Mouse (Mus musculus) MEL (cell line): ENCODE measurements at regions not wholly inside any gene's neighbourhood (a gene's known extent, or its start where the extent isn't known, plus 50 kb on each side); places are given as distances from the start of the nearest gene placed in this dataset.

Source experiments
- DNase-seq: peaks from one replicate; pipeline ENCODE4 v3.0.0; 2011; ENCODE audit warnings: low read depth, low spot score
- H3K27ac ChIP-seq: 2 replicates; pipeline ENCODE4 v1.5.1; 2012; ENCODE audit warnings: low read depth, mild to moderate bottlenecking, control low read depth, low read length, moderate library complexity; ENCODE audit not compliant: control insufficient read depth
- H3K27me3 ChIP-seq, 2 experiments: fragments of 150-350 bp in 1 of 2; sonication (generic) in 1 of 2; 2 replicates each; pipeline ENCODE4 v1.6.1; 2012; ENCODE audit warnings: low read length in 2 of 2, mild to moderate bottlenecking in 2 of 2, improper control_type of control experiment in 1 of 2, moderate library complexity in 1 of 2; ENCODE audit not compliant: insufficient read depth in 2 of 2, control insufficient read depth in 1 of 2
- H3K36me3 ChIP-seq, 2 experiments: 2 replicates each; pipeline ENCODE4 v1.6.1; 2012 to 2014; ENCODE audit warnings: low read length in 2 of 2, improper control_type of control experiment in 1 of 2, inconsistent platforms in 1 of 2, mild to moderate bottlenecking in 1 of 2; ENCODE audit not compliant: insufficient read depth in 2 of 2, control insufficient read depth in 1 of 2
- H3K4me1 ChIP-seq, 2 experiments: fragments of 150-350 bp in 1 of 2; sonication (generic) in 1 of 2; 2 replicates each; pipeline ENCODE4 v1.6.1; 2012; ENCODE audit warnings: low read length in 2 of 2, improper control_type of control experiment in 1 of 2, mild to moderate bottlenecking in 1 of 2; ENCODE audit not compliant: insufficient read depth in 2 of 2, control insufficient read depth in 1 of 2
- H3K4me3 ChIP-seq, 2 experiments: fragments of 150-350 bp in 1 of 2; sonication (generic) in 1 of 2; 2 replicates each; pipeline ENCODE4 v1.5.1; 2012; ENCODE audit warnings: low read depth in 2 of 2, low read length in 2 of 2, mild to moderate bottlenecking in 2 of 2, moderate library complexity in 2 of 2, control low read depth in 1 of 2, improper control_type of control experiment in 1 of 2; ENCODE audit not compliant: control insufficient read depth in 1 of 2, insufficient read depth in 1 of 2
- H3K79me2 ChIP-seq: 2 replicates; pipeline ENCODE4 v1.6.1; 2012; ENCODE audit warnings: mild to moderate bottlenecking, low read length, moderate library complexity; ENCODE audit not compliant: control insufficient read depth, poor library complexity, insufficient read depth
- H3K9ac ChIP-seq: 2 replicates; pipeline ENCODE4 v1.6.1; 2012; ENCODE audit warnings: low read depth, mild to moderate bottlenecking, control low read depth, low read length, moderate library complexity; ENCODE audit not compliant: control insufficient read depth, poor library complexity, severe bottlenecking
- H3K9me3 ChIP-seq: fragments of 150-350 bp; sonication (generic); replicated peaks from 2 replicates; pipeline ENCODE4 v1.6.1; 2012; ENCODE audit warnings: mild to moderate bottlenecking, low read length, improper control_type of control experiment, moderate library complexity; ENCODE audit not compliant: insufficient read depth
- BHLHE40 ChIP-seq: IDR thresholded peaks from 2 replicates; pipeline ENCODE4 v1.6.1; 2012; ENCODE audit warnings: low read depth, mild to moderate bottlenecking, inconsistent platforms, low read length, improper control_type of control experiment, borderline replicate concordance
- CHD1 ChIP-seq: IDR thresholded peaks from 2 replicates; pipeline ENCODE4 v1.6.1; 2012; ENCODE audit warnings: low read depth, mild to moderate bottlenecking, inconsistent platforms, low read length, improper control_type of control experiment
- CHD2 ChIP-seq: IDR thresholded peaks from 2 replicates; pipeline ENCODE4 v1.6.1; 2011; ENCODE audit warnings: low read length, improper control_type of control experiment
- E2F4 ChIP-seq: IDR thresholded peaks from 2 replicates; pipeline ENCODE4 v1.6.1; 2011; ENCODE audit warnings: low read depth, low read length, improper control_type of control experiment, borderline replicate concordance
- EP300 ChIP-seq, 2 experiments: IDR thresholded peaks; 2 replicates each; pipeline ENCODE4 v1.6.1; 2011; ENCODE audit warnings: improper control_type of control experiment in 2 of 2, low read length in 2 of 2, low read depth in 1 of 2, mild to moderate bottlenecking in 1 of 2
- ETS1 ChIP-seq: IDR thresholded peaks from 2 replicates; pipeline ENCODE4 v1.6.1; 2012; ENCODE audit warnings: low read depth, mild to moderate bottlenecking, inconsistent platforms, low read length, improper control_type of control experiment, moderate library complexity
- GATA1 ChIP-seq: IDR thresholded peaks from 2 replicates; pipeline ENCODE4 v1.6.1; 2011; ENCODE audit warnings: low read depth, low read length, improper control_type of control experiment
- JUND ChIP-seq: IDR thresholded peaks from 2 replicates; pipeline ENCODE4 v1.6.1; 2011; ENCODE audit warnings: low read depth, mild to moderate bottlenecking, improper control_type of control experiment, low read length
- MAFK ChIP-seq: IDR thresholded peaks from 2 replicates; pipeline ENCODE4 v1.6.1; 2011; ENCODE audit warnings: low read depth, mild to moderate bottlenecking, low read length, improper control_type of control experiment, borderline replicate concordance
- MAZ ChIP-seq: IDR thresholded peaks from 2 replicates; pipeline ENCODE4 v1.6.1; 2012; ENCODE audit warnings: low read depth, mild to moderate bottlenecking, inconsistent platforms, low read length, improper control_type of control experiment
- MYB ChIP-seq: IDR thresholded peaks from 2 replicates; pipeline ENCODE4 v1.6.1; 2011; ENCODE audit warnings: mild to moderate bottlenecking, low read depth, low read length, improper control_type of control experiment
- NRF1 ChIP-seq: IDR thresholded peaks from 2 replicates; pipeline ENCODE4 v1.6.1; 2014; ENCODE audit warnings: low read depth, mild to moderate bottlenecking, inconsistent platforms, low read length, improper control_type of control experiment, moderate library complexity; ENCODE audit not compliant: poor library complexity, insufficient read depth, severe bottlenecking
- POLR2A ChIP-seq, 2 experiments: IDR thresholded peaks; 2 replicates each; pipeline ENCODE4 v1.6.1; 2011 to 2012; ENCODE audit warnings: low read length in 2 of 2, mild to moderate bottlenecking in 2 of 2, control low read depth in 1 of 2, improper control_type of control experiment in 1 of 2, low read depth in 1 of 2, moderate library complexity in 1 of 2; ENCODE audit not compliant: control insufficient read depth in 1 of 2, insufficient read depth in 1 of 2, poor library complexity in 1 of 2
- POLR2AphosphoS5 ChIP-seq: IDR thresholded peaks from 2 replicates; pipeline ENCODE4 v1.6.1; 2012; ENCODE audit warnings: low read depth, borderline replicate concordance, mild to moderate bottlenecking, inconsistent platforms, low read length, moderate library complexity, mixed read lengths
- RAD21 ChIP-seq: IDR thresholded peaks from 2 replicates; pipeline ENCODE4 v1.6.1; 2011; ENCODE audit warnings: mild to moderate bottlenecking, low read depth, low read length, improper control_type of control experiment
- RCOR1 ChIP-seq: IDR thresholded peaks from 2 replicates; pipeline ENCODE4 v1.6.1; 2012; ENCODE audit warnings: low read depth, mild to moderate bottlenecking, inconsistent platforms, low read length, improper control_type of control experiment
- SIN3A ChIP-seq: IDR thresholded peaks from 2 replicates; pipeline ENCODE4 v1.6.1; 2012; ENCODE audit warnings: low read length, improper control_type of control experiment, inconsistent platforms
- TAL1 ChIP-seq: IDR thresholded peaks from 2 replicates; pipeline ENCODE4 v1.6.1; 2012; ENCODE audit warnings: mild to moderate bottlenecking, inconsistent platforms, low read length, moderate library complexity, mixed read lengths
- UBTF ChIP-seq: IDR thresholded peaks from 2 replicates; pipeline ENCODE4 v1.6.1; 2012; ENCODE audit warnings: low read depth, mild to moderate bottlenecking, inconsistent platforms, low read length, improper control_type of control experiment, moderate library complexity, borderline replicate concordance; ENCODE audit not compliant: insufficient read depth
- USF1 ChIP-seq: IDR thresholded peaks from 2 replicates; pipeline ENCODE4 v1.6.1; 2014; ENCODE audit warnings: low read depth, mild to moderate bottlenecking, inconsistent platforms, low read length, improper control_type of control experiment, moderate library complexity
- ZC3H11A ChIP-seq: IDR thresholded peaks from 2 replicates; pipeline ENCODE4 v1.6.1; 2012; ENCODE audit warnings: low read depth, mild to moderate bottlenecking, inconsistent platforms, low read length, improper control_type of control experiment
- ZKSCAN1 ChIP-seq: IDR thresholded peaks from 2 replicates; pipeline ENCODE4 v1.6.1; 2012; ENCODE audit warnings: low read depth, mild to moderate bottlenecking, inconsistent platforms, low read length, improper control_type of control experiment, moderate library complexity
- ZNF384 ChIP-seq: IDR thresholded peaks from 2 replicates; pipeline ENCODE4 v1.6.1; 2012; ENCODE audit warnings: low read depth, mild to moderate bottlenecking, inconsistent platforms, low read length, improper control_type of control experiment

- no peaks in the 10 kb centered on the region; a peak in 1 of 4 replicates for H3K27me3 ChIP-seq
- no peak for TF ChIP-seq SIN3A
- no peak for TF ChIP-seq MYB
- TF ChIP-seq ETS1, result no peak
- TF ChIP-seq RCOR1, result no peak
- TF ChIP-seq BHLHE40, result no peak
- no peak for TF ChIP-seq NRF1
- TF ChIP-seq ZKSCAN1, result no peak
- TF ChIP-seq JUND, result no peak
- TF ChIP-seq TAL1, result no peak
- no peak for TF ChIP-seq MAFK
- no peak for TF ChIP-seq USF1
- no peak for TF ChIP-seq ZNF384
- no peak for TF ChIP-seq GATA1
- no peak for TF ChIP-seq RAD21
- no peak for TF ChIP-seq EP300 (IDR thresholded peaks at IDR 0.05; ENCODE audit: low read depth in 1 of 2, low read length in 2 of 2)
- no peak for TF ChIP-seq MAZ
- TF ChIP-seq POLR2AphosphoS5, result no peak
- no peak for TF ChIP-seq ZC3H11A
- DNase-seq, result no peak
- no peak overlapping the region for H3K9ac ChIP-seq
- no peaks in the 10 kb centered on the region for H3K79me2 ChIP-seq
- H3K4me3 ChIP-seq, result no peak overlapping the region
- no peaks in the 10 kb centered on the region for H3K36me3 ChIP-seq
- no peak overlapping the region for H3K27ac ChIP-seq
- H3K9me3 ChIP-seq, result no peaks in the 10 kb centered on the region
- H3K4me1 ChIP-seq, result no peaks in the 10 kb centered on the region
Measured at GRCm38 (mm10) chr19:37789576-37790180, 92.1 kb downstream of the Cyp26a1 start.

DNA sequence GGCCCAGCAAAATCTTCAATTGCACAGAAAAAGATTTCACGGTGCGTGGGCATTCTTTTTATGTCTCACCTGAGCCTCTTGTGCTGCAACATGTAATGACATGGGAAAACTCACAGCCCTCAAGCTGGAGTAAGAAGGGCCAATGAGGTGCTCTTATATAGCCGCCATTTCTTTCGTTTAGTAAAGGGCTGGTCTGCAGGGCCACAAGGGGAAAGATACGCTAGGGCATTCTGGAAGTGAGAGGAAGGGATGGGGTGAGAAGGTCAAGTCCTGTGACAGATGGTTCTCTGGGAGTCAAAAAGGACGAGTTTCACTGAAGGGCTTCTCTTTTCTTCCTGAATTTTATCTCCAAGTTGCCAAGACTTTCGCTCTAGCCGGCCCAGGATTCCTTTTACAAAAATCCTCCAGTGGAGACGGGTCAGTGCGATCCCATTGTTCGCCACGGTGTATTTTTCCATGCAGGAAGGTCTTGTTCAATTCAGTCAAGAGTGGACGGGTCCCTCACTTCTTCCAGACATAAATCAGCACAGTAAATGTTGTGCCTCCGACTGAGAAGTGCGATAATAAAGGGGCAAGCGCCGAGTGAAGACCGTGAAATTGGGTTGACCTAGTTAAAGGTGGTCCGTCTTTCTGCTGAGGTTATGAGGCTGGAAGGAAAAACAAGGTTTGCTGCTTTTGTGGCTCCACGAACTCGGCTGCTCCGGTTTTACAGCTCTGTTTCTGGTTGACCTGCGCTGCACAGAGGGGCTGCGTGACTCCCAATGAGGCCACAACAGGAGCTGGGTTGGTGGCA is 92.9 kb downstream of the Cyp26a1 start:
- H3K27ac ChIP-seq, result no peak overlapping the region
- H3K9me3 ChIP-seq, result no peaks in the 10 kb centered on the region
- no peak overlapping the region for H3K9ac ChIP-seq
- no peak for TF ChIP-seq E2F4
- TF ChIP-seq EP300 (IDR thresholded peaks at IDR 0.05; ENCODE audit: low read depth in 1 of 2, low read length in 2 of 2), result no peak
- TF ChIP-seq UBTF, result no peak
- no peak for TF ChIP-seq CHD1
- TF ChIP-seq MAFK, result no peak
- no peak for TF ChIP-seq ETS1
- no peak for TF ChIP-seq POLR2A (IDR thresholded peaks at IDR 0.05; ENCODE audit: control insufficient read depth in 1 of 2, insufficient read depth in 1 of 2, low read depth in 1 of 2, low read length in 2 of 2, poor library complexity in 1 of 2)
- no peak for TF ChIP-seq CHD2
- no peaks in the 10 kb centered on the region for H3K36me3 ChIP-seq
- no peak overlapping the region for H3K4me3 ChIP-seq
- H3K79me2 ChIP-seq, result no peaks in the 10 kb centered on the region
- no peak for DNase-seq
- no peaks in the 10 kb centered on the region for H3K4me1 ChIP-seq
- H3K27me3 ChIP-seq, result no peaks in the 10 kb centered on the region; a peak in 1 of 4 replicates
